Mouse (Mus musculus): ENCODE measurements around the gene Eml6.

- TF ChIP-seq EP300 (IDR thresholded peaks at IDR 0.05; ENCODE audit: low read depth) (no peak), CTCF (IDR thresholded peaks at IDR 0.05; ENCODE audit: low read depth) (no peak)
These were observed 218.5 kb downstream of the Eml6 start for GRCm38 (mm10) chr11:29807325-29807724.
